Mouse (Mus musculus) neural tube, embryonic 15.5 days (tissue): ENCODE results near the gene Sys1. TPM values are rescaled to one million over a fixed set of nuclear protein-coding genes. Genes with fewer than 3 reads are reported as not detected.

ENCODE experiments used
- ATAC-seq: fragments of 200-750 bp; cut with Nextera tagmentation; 2 replicates; pipeline ENCODE4 v1.8.0; 2017; ENCODE audit warnings: mild to moderate bottlenecking, moderate TSS enrichment, moderate library complexity; ENCODE audit not compliant: low FRiP score
- H3K27ac ChIP-seq: fragments of 300-500 bp; sonication (generic); replicated peaks from 2 replicates; pipeline ENCODE4 v1.5.1; 2015; ENCODE audit warnings: mild to moderate bottlenecking, inconsistent platforms
- H3K27me3 ChIP-seq: fragments of 300-500 bp; sonication (generic); replicated peaks from 2 replicates; pipeline ENCODE4 v1.6.1; 2015; ENCODE audit warnings: inconsistent platforms
- H3K36me3 ChIP-seq: fragments of 300-500 bp; sonication (generic); 2 replicates; pipeline ENCODE4 v1.6.1; 2015; ENCODE audit warnings: inconsistent platforms
- H3K4me1 ChIP-seq: fragments of 300-500 bp; sonication (generic); 2 replicates; pipeline ENCODE4 v1.6.1; 2015; ENCODE audit warnings: inconsistent platforms
- H3K4me2 ChIP-seq: fragments of 300-500 bp; sonication (generic); 2 replicates; pipeline ENCODE4 v1.6.1; 2015; ENCODE audit warnings: inconsistent platforms, mild to moderate bottlenecking, moderate library complexity
- H3K4me3 ChIP-seq: fragments of 300-500 bp; sonication (generic); replicated peaks from 2 replicates; pipeline ENCODE4 v1.5.1; 2015; ENCODE audit warnings: mild to moderate bottlenecking, inconsistent platforms
- H3K9ac ChIP-seq: fragments of 300-500 bp; sonication (generic); replicated peaks from 2 replicates; pipeline ENCODE4 v1.6.1; 2015; ENCODE audit warnings: mild to moderate bottlenecking, inconsistent platforms
- H3K9me3 ChIP-seq: fragments of 300-500 bp; sonication (generic); replicated peaks from 2 replicates; pipeline ENCODE4 v1.6.1; 2016; ENCODE audit warnings: inconsistent platforms
- WGBS: fragments of 180-500 bp; shearing (Covaris S2); methylation state at CpG from one replicate; pipeline ENCODE4 v1.1.7; 2015; ENCODE audit warnings: mixed read lengths; 5-methylcytosine and 5-hydroxymethylcytosine counted together
- polyA plus RNA-seq: library from polyadenylated mRNA; unstranded; fragments of >200 nt; fragmentation: Nextera tagmentation; extraction: Ambion mirVana; gene quantifications from 2 replicates; pipeline ENCODE4 v1.2.1, GENCODE M21; 2015

The Sys1 gene
- polyA plus RNA-seq, 1 experiment from 2014 or later = 92.7 TPM

DNA sequence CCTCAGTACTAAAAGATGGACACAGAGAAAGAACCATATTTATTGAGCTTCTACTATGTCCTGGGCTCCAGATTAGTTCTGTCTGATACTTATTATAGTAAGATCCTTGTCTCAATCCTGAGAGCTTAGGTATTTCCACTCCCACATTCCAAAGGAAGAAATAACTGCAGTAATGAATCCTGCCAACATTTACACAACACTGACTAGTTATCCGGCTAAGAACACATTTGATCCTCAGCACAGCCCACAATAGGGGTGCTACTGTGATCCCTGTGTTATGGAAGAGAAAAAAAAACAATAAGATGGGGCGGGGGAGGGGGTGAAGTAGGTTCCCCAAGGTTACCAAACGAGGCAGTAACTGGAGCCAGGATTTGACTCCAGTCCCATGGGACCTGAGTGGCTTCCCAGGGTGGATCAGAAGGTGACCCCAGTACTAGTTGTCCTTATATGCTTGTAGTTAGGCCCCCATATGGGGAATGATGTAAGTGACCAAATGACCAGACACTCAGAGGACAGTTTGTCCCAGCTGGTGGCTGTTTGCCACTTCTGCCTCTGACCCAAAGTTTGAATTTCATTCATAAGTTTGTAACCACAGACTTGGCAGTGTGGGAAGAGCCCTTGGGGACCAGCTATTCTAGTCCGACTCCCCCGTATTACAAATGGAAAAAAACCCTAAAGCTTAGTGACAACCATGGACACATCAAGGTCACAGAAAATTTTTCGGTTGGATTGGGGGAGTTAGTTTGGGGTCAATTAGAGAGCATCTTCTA is 1.2 kb upstream of the Sys1 start:
- Histone ChIP-seq H3K9ac (no peak overlapping the region), H3K36me3 (no peaks in the 10 kb centered on the region), H3K4me1 (peaks cover 7% of the 10 kb centered on the region), H3K27me3 (no peaks in the 10 kb centered on the region), H3K9me3 (no peaks in the 10 kb centered on the region), H3K27ac (no peak overlapping the region), H3K4me3 (no peak overlapping the region), H3K4me2 (no peak overlapping the region)
- ATAC-seq = no peak
- WGBS = 77% methylated on average over 6 of the region's 6 CpGs

DNA sequence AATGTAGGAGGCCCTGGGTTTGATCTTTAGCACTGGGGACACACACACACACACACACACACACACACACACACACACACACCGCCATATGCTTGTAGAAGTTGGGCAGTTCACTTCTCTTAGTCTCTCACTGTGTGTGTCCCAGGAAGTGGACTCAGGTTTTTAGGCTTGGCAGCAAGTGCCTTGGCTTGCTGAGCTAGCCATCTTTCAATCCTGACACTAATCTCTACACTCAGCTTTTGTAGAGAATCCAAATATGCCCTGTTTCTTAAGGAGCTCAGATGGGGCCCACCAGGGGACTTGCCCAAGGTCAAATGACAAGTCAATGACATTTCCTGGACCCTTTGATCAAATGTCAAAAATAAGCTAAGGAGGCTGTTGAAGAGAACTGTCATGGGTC is 351 bp upstream of the Sys1 start:
- WGBS = 88% methylated on average over 1 of the region's 1 CpGs
- H3K27ac ChIP-seq = no peak overlapping the region
- ATAC-seq = no peak
- no peaks in the 10 kb centered on the region for H3K27me3 ChIP-seq
- peaks cover 7% of the 10 kb centered on the region for H3K4me1 ChIP-seq
- peak overlapping the region; percentile 37 for H3K4me2 ChIP-seq
- H3K4me3 ChIP-seq = no peak overlapping the region
- no peaks in the 10 kb centered on the region for H3K36me3 ChIP-seq
- peak overlapping the region; percentile 2; the same call in 1 of the 2 replicates for H3K9ac ChIP-seq
- no peaks in the 10 kb centered on the region for H3K9me3 ChIP-seq

DNA sequence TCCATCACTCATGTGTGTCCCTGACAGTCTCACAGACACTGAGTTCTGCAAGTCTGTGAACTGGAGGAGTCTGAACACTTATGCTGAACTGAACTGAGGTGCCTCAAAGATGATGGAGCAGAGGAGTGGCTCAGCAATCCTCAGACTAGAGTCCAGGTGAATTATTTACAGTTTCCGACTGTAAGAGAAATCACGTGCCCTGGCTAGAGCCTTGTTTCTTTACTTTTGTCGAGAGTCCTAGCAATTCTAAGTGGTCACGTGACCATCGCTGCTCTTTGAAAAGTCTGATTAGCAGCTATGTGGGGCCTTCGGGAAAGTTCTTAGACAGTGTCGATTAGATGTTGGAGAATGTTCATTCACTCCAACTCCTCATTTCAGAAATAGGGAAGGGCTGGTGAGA is 1.2 kb downstream of the Sys1 start:
- Histone ChIP-seq H3K4me2 (no peak overlapping the region), H3K27me3 (no peaks in the 10 kb centered on the region), H3K4me3 (no peak overlapping the region), H3K9me3 (no peaks in the 10 kb centered on the region), H3K9ac (no peak overlapping the region), H3K4me1 (peaks cover 22% of the 10 kb centered on the region), H3K36me3 (0 out of 2 replicates have a peak, but pooled peaks cover 2% of the 10 kb centered on the region), H3K27ac (no peak overlapping the region)
- 56% methylated on average over 7 of the region's 7 CpGs for WGBS
- no peak for ATAC-seq

DNA sequence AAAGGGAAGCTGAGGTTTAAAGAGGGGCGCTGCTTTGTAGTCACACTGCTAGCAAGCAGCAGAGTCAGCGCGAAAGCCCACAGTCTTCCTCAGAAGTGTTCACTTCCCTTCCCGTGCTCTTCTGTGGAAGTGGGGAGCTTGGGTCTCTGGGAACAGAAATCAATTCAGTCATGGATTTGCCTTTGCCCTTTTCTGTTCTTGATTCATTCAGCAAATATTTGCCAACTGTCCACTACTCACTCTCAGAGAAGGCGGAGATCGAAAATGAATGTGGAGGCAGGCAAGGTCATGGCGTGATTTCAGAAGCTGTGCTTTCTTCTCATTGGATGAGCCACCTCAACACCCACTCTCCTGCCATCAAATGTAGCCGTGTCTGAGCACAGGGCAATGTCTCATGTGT is 1.8 kb downstream of the Sys1 start:
- WGBS = 89% methylated on average over 8 of the region's 8 CpGs
- H3K27ac ChIP-seq = no peak overlapping the region
- H3K27me3 ChIP-seq = no peaks in the 10 kb centered on the region
- H3K4me1 ChIP-seq = peaks cover 23% of the 10 kb centered on the region
- H3K4me2 ChIP-seq = no peak overlapping the region
- no peaks in the 10 kb centered on the region for H3K9me3 ChIP-seq
- H3K9ac ChIP-seq = no peak overlapping the region
- H3K36me3 ChIP-seq = 0 out of 2 replicates have a peak, but pooled peaks cover 8% of the 10 kb centered on the region
- no peak for ATAC-seq
- no peak overlapping the region for H3K4me3 ChIP-seq

DNA sequence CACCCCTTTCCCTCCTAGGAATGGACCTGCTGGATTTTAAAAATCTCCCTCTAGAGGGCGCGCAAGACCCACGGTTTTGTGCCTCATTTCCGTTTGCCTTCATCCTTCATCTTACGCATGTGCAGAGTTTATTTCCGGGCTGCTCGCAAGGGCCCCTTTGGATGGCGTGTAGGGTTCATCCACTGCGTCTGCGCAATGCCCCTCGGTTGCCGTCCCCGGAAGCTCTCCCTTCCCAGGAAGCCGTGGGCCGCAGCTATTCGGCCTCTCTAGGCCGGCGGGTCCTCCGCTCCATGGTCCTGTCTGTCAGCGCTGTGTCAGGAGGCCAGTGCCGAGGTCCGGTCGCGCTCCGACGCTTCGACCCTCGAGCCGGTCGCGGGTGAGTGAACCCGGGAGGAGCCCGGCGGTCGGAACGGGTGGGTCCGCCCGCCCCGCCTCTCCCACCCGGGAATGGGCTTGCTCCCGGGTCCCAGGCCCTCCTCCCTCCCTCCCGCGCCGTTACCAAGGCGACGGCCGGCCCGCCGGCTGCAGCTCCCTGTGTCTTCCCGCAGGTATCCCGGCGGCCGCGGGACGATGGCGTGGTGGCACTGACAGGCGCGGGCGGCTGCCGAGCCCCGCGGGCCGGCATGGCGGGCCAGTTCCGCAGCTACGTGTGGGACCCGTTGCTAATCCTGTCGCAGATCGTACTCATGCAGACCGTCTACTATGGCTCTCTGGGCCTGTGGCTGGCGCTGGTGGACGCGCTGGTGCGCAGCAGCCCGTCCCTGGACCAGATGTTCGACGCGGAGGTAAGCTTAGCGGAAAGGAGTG is 4.2 kb downstream of the Sys1 start, which contains the start of gene Gm20458:
Gene Gm20458 (plus strand): TSS at position 223 of the 807 bp plus-strand sequence.
- peak within 1 kb of the TSS; percentile 78 for H3K9ac ChIP-seq
- peak within 1 kb of the TSS; percentile 88 for H3K4me3 ChIP-seq
- ATAC-seq = peak; percentile 99
- H3K4me2 ChIP-seq = peak within 1 kb of the TSS; percentile 73
- under 1% methylated on average over 71 of the region's 79 CpGs for WGBS
- peak within 1 kb of the TSS; percentile 92 for H3K27ac ChIP-seq
- H3K36me3 ChIP-seq = peaks cover 29% of the 10 kb centered on the region
- H3K27me3 ChIP-seq = no peaks in the 10 kb centered on the region
- H3K9me3 ChIP-seq = no peaks in the 10 kb centered on the region
- H3K4me1 ChIP-seq = peaks cover 23% of the 10 kb centered on the region

DNA sequence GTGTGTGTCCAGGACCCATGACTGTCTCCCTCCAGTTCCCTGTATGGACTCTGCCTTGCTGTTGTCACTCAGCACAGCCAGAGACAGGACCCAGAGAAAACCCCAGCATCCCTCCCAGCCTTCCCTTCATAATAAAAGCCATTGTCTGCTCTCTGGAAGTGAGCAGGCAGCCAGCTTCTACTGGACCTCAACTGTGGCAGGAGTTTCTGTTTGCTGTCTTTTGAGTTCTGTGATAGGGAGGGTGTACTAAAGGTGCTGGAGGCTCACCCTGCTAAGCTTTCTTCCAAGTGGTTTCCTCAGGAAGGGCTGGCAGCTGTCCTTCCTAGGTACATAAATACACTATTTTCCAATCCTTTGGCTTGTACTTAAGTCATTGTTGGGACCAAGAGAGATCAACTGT is 8.4 kb downstream of the Sys1 start:
- Histone ChIP-seq H3K4me1 (peaks cover 16% of the 10 kb centered on the region), H3K9ac (no peak overlapping the region), H3K4me3 (no peak overlapping the region), H3K27me3 (no peaks in the 10 kb centered on the region), H3K9me3 (no peaks in the 10 kb centered on the region), H3K4me2 (no peak overlapping the region), H3K27ac (no peak overlapping the region), H3K36me3 (peaks cover 60% of the 10 kb centered on the region)
- ATAC-seq = no peak

DNA sequence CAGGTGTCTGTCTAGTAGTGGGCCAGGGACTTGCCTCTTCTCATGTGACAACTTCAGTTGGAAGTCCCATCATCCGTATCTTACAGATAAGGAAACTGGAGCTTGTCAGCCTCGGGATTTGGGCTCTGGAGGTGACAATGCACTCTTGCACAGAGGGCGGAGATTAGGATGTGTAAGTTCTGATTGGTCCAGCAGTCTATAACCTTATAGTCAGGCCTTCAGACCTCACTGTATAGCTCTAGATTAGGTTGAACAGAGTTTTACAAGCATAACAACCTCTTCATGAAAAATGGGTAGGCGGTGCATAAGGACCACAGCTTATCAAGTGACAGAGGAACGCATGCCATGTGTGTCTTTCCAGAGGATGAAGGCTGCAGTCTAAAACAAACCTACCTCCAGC is 10.0 kb downstream of the Sys1 start:
- no peak for ATAC-seq
- 88% methylated on average over 5 of the region's 5 CpGs for WGBS
- no peak overlapping the region for H3K27ac ChIP-seq
- H3K9ac ChIP-seq = no peak overlapping the region
- H3K4me1 ChIP-seq = peaks cover 13% of the 10 kb centered on the region
- H3K27me3 ChIP-seq = no peaks in the 10 kb centered on the region
- H3K4me3 ChIP-seq = no peak overlapping the region
- H3K9me3 ChIP-seq = no peaks in the 10 kb centered on the region
- H3K36me3 ChIP-seq = peaks cover 63% of the 10 kb centered on the region
- no peak overlapping the region for H3K4me2 ChIP-seq

DNA sequence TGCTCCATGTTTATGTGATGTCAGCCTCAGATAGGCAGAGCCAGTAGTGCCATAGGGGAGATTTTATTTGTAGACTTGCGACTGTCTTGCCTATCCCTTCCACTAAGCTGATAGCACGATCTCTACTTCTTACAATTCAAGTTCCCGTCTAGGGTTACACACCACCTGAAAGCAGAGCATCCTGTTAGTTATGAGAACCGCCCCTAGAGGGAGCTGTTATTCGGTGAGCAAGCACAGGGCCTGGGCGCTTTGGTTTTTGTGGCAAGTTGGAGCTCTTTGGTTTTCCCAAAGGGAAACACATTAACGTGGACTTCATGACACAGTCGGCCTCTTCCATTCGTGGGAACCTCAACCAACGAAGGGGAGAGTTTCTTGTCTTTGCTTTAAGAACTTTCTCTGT is 13.5 kb downstream of the Sys1 start:
- H3K27ac ChIP-seq = no peak overlapping the region
- peaks cover 61% of the 10 kb centered on the region for H3K36me3 ChIP-seq
- H3K4me1 ChIP-seq = no peaks in the 10 kb centered on the region
- no peaks in the 10 kb centered on the region for H3K9me3 ChIP-seq
- WGBS = 35% methylated on average over 10 of the region's 10 CpGs
- no peak overlapping the region for H3K4me3 ChIP-seq
- H3K27me3 ChIP-seq = no peaks in the 10 kb centered on the region
- no peak overlapping the region for H3K4me2 ChIP-seq
- ATAC-seq = no peak
- no peak overlapping the region for H3K9ac ChIP-seq

DNA sequence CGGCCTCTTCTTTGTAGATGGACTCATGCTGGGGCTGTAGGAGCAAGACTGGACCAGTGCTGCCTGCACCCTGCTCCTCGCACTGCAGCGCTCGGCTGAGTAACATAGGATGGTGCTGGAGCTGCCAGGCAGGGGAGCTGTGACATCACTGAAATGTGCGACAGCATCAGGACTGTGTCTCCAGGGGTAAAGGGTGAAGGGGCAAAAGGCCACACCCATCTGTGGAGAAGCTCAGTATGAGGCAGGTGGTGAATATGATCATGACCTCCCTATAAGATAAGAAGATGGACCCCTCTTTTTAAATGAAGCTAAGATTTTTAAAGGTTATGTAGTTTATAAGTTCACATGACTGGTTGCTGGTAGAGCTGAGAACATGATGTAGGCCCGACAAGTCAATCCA is 16.9 kb downstream of the Sys1 start, which contains the start of gene Trp53tg5:
Gene Trp53tg5 (minus strand): TSS at position 101 of the 400 bp plus-strand sequence.
- Histone ChIP-seq H3K27me3 (no peaks in the 10 kb centered on the region), H3K4me1 (no peaks in the 10 kb centered on the region), H3K9ac (no peak within 1 kb of the TSS), H3K36me3 (peaks cover 56% of the 10 kb centered on the region), H3K27ac (no peak within 1 kb of the TSS), H3K4me3 (no peak within 1 kb of the TSS), H3K9me3 (no peaks in the 10 kb centered on the region), H3K4me2 (no peak within 1 kb of the TSS)
- 84% methylated on average over 6 of the region's 6 CpGs for WGBS
- no peak for ATAC-seq

DNA sequence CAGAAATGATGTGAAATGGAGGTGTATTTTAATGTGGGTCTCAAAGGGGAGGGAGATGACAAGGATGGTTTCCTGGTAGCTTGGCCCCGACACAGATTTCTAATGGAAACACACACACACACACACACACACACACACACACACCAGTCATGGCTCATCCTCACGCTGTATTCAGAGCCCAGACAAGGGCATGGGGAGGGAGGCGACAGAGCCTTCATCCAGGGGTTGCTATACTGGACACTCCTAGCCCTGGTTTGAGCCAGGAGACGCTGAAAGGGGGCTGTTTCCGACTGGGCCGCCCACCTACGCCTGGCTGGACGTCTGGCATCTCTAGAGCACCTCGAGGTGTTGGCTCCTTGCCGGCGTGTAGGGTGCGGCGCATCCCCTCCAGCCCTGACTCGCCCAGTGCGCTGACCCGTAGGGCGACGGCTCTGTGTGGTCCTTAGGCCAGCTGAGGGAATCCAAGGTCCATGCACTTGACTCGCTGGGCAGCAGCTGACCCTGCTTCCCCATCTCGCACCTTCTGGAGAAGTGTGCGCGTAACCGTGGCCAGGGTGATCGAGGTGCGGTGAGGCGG is 29.0 kb downstream of the Sys1 start, which contains the start of gene Dbndd2:
Gene Dbndd2 (plus strand): TSS at position 426 of the 577 bp plus-strand sequence.
- peak within 1 kb of the TSS; percentile 72 for H3K4me3 ChIP-seq
- WGBS = 3% methylated on average over 26 of the region's 26 CpGs
- H3K36me3 ChIP-seq = peaks cover 14% of the 10 kb centered on the region
- 0 out of 2 replicates have a peak, but pooled peaks cover 6% of the 10 kb centered on the region for H3K27me3 ChIP-seq
- peak within 1 kb of the TSS; percentile 73 for H3K9ac ChIP-seq
- peaks cover 19% of the 10 kb centered on the region for H3K4me1 ChIP-seq
- peak within 1 kb of the TSS; percentile 45 for H3K27ac ChIP-seq
- H3K4me2 ChIP-seq = peak within 1 kb of the TSS; percentile 100
- ATAC-seq = peak; percentile 60
- H3K9me3 ChIP-seq = no peaks in the 10 kb centered on the region

DNA sequence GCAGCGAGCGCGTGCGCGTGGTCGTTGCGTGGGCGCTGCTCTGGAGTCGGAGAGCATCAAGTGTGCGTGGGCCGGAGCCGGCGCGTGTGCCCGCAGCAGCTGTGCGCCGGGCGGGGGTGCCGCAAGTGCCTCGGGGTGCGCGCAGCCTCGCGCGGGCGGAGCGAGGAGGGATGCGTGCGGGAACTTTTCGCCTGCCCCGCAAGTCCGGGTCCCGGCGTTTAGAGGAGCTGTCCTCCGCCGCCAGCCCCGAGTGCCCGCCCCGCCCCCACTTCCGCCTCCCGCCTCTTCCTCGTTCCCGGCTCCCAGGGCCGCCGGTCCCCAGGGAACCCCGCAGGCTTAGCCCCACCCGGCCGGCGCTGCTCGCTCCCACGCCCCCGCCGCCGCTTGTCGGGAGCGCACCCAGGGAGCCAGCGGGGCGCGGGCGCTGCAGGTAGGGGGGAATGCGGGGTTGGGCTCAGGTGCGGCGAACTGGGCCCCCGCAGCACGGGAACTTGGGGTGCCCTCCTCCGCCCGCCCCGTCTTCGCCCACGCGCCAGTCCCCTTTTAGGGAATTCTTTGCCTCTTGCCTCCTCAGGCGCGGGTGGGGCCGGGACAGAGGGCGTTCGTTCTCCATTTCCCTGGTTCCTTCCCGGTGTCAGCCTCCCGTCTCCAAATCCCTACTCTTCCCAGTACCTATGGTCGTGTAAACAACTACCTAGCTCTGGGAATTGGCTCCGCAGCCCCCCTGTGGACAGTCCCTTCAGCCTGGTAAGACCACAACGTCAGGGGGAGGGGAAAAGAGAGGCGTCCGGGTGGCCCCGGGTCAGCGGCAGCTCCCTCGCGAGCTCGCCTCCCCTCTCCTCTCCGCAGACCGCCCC is 29.7 kb downstream of the Sys1 start:
- no peaks in the 10 kb centered on the region for H3K9me3 ChIP-seq
- H3K36me3 ChIP-seq = peaks cover 17% of the 10 kb centered on the region
- ATAC-seq = peak; percentile 74
- peak overlapping the region; percentile 73 for H3K9ac ChIP-seq
- H3K4me1 ChIP-seq = peaks cover 19% of the 10 kb centered on the region
- WGBS = under 1% methylated on average over 87 of the region's 90 CpGs
- H3K4me2 ChIP-seq = peak overlapping the region; percentile 100
- H3K27me3 ChIP-seq = 0 out of 2 replicates have a peak, but pooled peaks cover 6% of the 10 kb centered on the region
- peak overlapping the region; percentile 72 for H3K4me3 ChIP-seq
- H3K27ac ChIP-seq = peak overlapping the region; percentile 45
